Mouse (Mus musculus): ENCODE data around the gene Fcrla. TPM values are rescaled to one million over a fixed set of nuclear protein-coding genes. Genes with fewer than 3 reads are reported as not detected.

The Fcrla gene
- total RNA-seq (2023), result 10 to 100 TPM in 1 of 2 experiments, 1 to 10 TPM in 1; 3.2 to 13.9 TPM

GRCm38 (mm10) chr1:170927378-170927777 lies at the start of gene Fcrla:
Fcrla (minus strand) TSS chr1:170927583.

GRCm38 (mm10) chr1:170976447-170976846 lies 49.1 kb upstream of the Fcrla start, which contains the start of gene Fcgr2b:
Fcgr2b (minus strand) TSS chr1:170976547.

GRCm38 (mm10) chr1:170912891-170913615 lies 14.3 kb downstream of the Fcrla start, which contains the start of gene Fcrlb:
Fcrlb (minus strand) TSS chr1:170912941.

GRCm38 (mm10) chr1:170884978-170885561 lies 42.3 kb downstream of the Fcrla start, which contains the start of the genes Gm26620 and Dusp12:
Gm26620 (plus strand) TSS chr1:170885065.
Dusp12 (minus strand) TSS chr1:170885540.

GRCm38 (mm10) chr1:170867691-170868105 lies 59.7 kb downstream of the Fcrla start, which contains the start of gene Atf6:
Atf6 (minus strand) TSS chr1:170867771.

Other genes with a start within 250 kb of the Fcrla start
- 10 to 100 TPM; 17.8 to 22.1 TPM for gene Atf6, start 59.8 kb downstream of the Fcrla start, total RNA-seq (2023)
- under 1 TPM in 1 of 2 experiments, not detected in 1; 0.82 TPM for gene Gm26620, start 42.5 kb downstream of the Fcrla start, total RNA-seq (2023)
- 1 to 10 TPM; 4.1 to 4.6 TPM for gene Dusp12, start 42.0 kb downstream of the Fcrla start, total RNA-seq (2023)
- gene Fcrlb, start 14.6 kb downstream of the Fcrla start, total RNA-seq (2023), result not detected
- 10 to 100 TPM; 96.5 to 99.9 TPM for gene Fcgr2b, start 49.0 kb upstream of the Fcrla start, total RNA-seq (2023)
- 10 to 100 TPM; 75.9 to 81.5 TPM for gene Fcgr4, start 91.3 kb upstream of the Fcrla start, total RNA-seq (2023)
- 100 to 1,000 TPM; 411 to 427 TPM for gene Fcgr3, start 137.4 kb upstream of the Fcrla start, total RNA-seq (2023)
- gene Cfap126, start 186.3 kb upstream of the Fcrla start, total RNA-seq (2023), result under 1 TPM; 0.67 to 0.73 TPM
- 100 to 1,000 TPM in 1 of 2 experiments, 10 to 100 TPM in 1; 76.6 to 106 TPM for gene Sdhc, start 223.0 kb upstream of the Fcrla start, total RNA-seq (2023)
- not detected for gene Mpz, start 223.1 kb upstream of the Fcrla start, total RNA-seq (2023)